Mouse (Mus musculus) liver, embryonic 14.5 days (tissue): ENCODE data around the gene Churc1. TPM values are rescaled to one million over a fixed set of nuclear protein-coding genes. Genes with fewer than 3 reads are reported as not detected.

Experiments used
- ATAC-seq: fragments of 200-750 bp; cut with Nextera tagmentation; 2 replicates; pipeline ENCODE4 v1.8.0; 2017; ENCODE audit warnings: moderate number of reproducible peaks, mild to moderate bottlenecking, moderate library complexity; ENCODE audit not compliant: insufficient read depth
- DNase-seq, 3 experiments: peaks; one replicate each; pipeline ENCODE4 v3.0.0-alpha.2; 2012 to 2013; ENCODE audit warnings: low read depth in 3 of 3, low spot score in 3 of 3
- H3K27ac ChIP-seq: fragments of 300-500 bp; sonication (generic); 2 replicates; pipeline ENCODE4 v1.5.1; 2014; ENCODE audit warnings: moderate library complexity, mild to moderate bottlenecking, control low read depth, inconsistent platforms
- H3K27me3 ChIP-seq: fragments of 300-500 bp; sonication (generic); 2 replicates; pipeline ENCODE4 v1.6.1; 2014; ENCODE audit warnings: mild to moderate bottlenecking, low read length, moderate library complexity; ENCODE audit not compliant: control insufficient read depth, insufficient read depth
- H3K36me3 ChIP-seq: fragments of 300-500 bp; sonication (generic); replicated peaks from 2 replicates; pipeline ENCODE4 v1.6.1; 2014; ENCODE audit warnings: low read depth; ENCODE audit not compliant: control insufficient read depth, insufficient read depth
- H3K4me1 ChIP-seq, 2 experiments: fragments of 200-500 bp in 1 of 2; fragments of 300-500 bp in 1 of 2; sonication (generic) in 1 of 2; replicated peaks; 2 replicates each; pipeline ENCODE4 v1.6.1; 2012 to 2014; ENCODE audit warnings: antibody characterized with exemption in 1 of 2, inconsistent platforms in 1 of 2, low read length in 1 of 2; ENCODE audit not compliant: control insufficient read depth in 2 of 2, insufficient read depth in 2 of 2
- H3K4me2 ChIP-seq: fragments of 300-500 bp; sonication (generic); 2 replicates; pipeline ENCODE4 v1.6.1; 2014; ENCODE audit warnings: low read depth, mild to moderate bottlenecking, control low read depth, moderate library complexity
- H3K4me3 ChIP-seq, 2 experiments: fragments of 200-500 bp in 1 of 2; fragments of 300-500 bp in 1 of 2; sonication (generic) in 1 of 2; 2 replicates each; pipeline ENCODE4 v1.5.1; 2012 to 2014; ENCODE audit warnings: low read depth in 2 of 2, low read length in 2 of 2, mild to moderate bottlenecking in 2 of 2, control low read depth in 1 of 2, inconsistent platforms in 1 of 2, moderate library complexity in 1 of 2; ENCODE audit not compliant: insufficient read depth in 1 of 2
- H3K9ac ChIP-seq: fragments of 300-500 bp; sonication (generic); replicated peaks from 2 replicates; pipeline ENCODE4 v1.6.1; 2014; ENCODE audit warnings: mild to moderate bottlenecking, control low read depth, moderate library complexity
- H3K9me3 ChIP-seq: fragments of 300-500 bp; sonication (generic); 2 replicates; pipeline ENCODE4 v1.6.1; 2016; ENCODE audit warnings: low read length, mixed read lengths; ENCODE audit not compliant: control insufficient read depth
- CTCF ChIP-seq: IDR thresholded peaks from 2 replicates; pipeline ENCODE4 v1.5.1; 2016; ENCODE audit warnings: antibody characterized with exemption, low read depth, control low read depth
- EP300 ChIP-seq: IDR thresholded peaks from 2 replicates; pipeline ENCODE4 v1.6.1; 2016; ENCODE audit warnings: antibody characterized with exemption, low read depth
- WGBS: fragments of 180-500 bp; shearing (Covaris S2); extraction: QIAGEN DNeasy Blood & Tissue Kit; methylation state at CpG from one replicate; pipeline ENCODE4 v1.1.7; 2014; ENCODE audit not compliant: insufficient replicate concordance; 5-methylcytosine and 5-hydroxymethylcytosine counted together
- polyA plus RNA-seq, 2 experiments: library from polyadenylated mRNA; depleted of rRNA in 1 of 2; stranded (reverse) in 1 of 2; unstranded in 1 of 2; fragments of >200 nt; fragmentation: Nextera tagmentation in 1 of 2; extraction: Ambion mirVana in 1 of 2; gene quantifications; 2 replicates each; pipeline versions ENCODE4 v1.2.1 to v1.2.3; 2012 to 2014

Churc1 gene
- polyA plus RNA-seq, 2 experiments: 40.2 to 68.8 TPM

GRCm38 (mm10) chr12:76750866-76751459 is 14.4 kb upstream of the Churc1 start:
- H3K36me3 ChIP-seq: no peaks in the 10 kb centered on the region
- DNase-seq (no peak), ATAC-seq (no peak)
- no peak overlapping the region for H3K4me2 ChIP-seq
- H3K4me3 ChIP-seq: no peak overlapping the region
- no peak overlapping the region for H3K27ac ChIP-seq
- no peaks in the 10 kb centered on the region for H3K9me3 ChIP-seq
- no peaks in the 10 kb centered on the region for H3K27me3 ChIP-seq
- TF ChIP-seq CTCF (no peak), EP300 (no peak)
- H3K9ac ChIP-seq: no peak overlapping the region
- H3K4me1 ChIP-seq: no peaks in the 10 kb centered on the region
- 71% methylated on average over 16 of the region's 16 CpGs for WGBS

GRCm38 (mm10) chr12:76752652-76753318 is 12.6 kb upstream of the Churc1 start:
- no peak overlapping the region for H3K4me3 ChIP-seq
- DNase-seq (peak; percentile 33 to 52 (median 40)), ATAC-seq (no peak)
- H3K27ac ChIP-seq: no peak overlapping the region
- H3K4me2 ChIP-seq: no peak overlapping the region
- H3K36me3 ChIP-seq: no peaks in the 10 kb centered on the region
- WGBS: 41% methylated on average over 14 of the region's 14 CpGs
- H3K4me1 ChIP-seq: no peaks in the 10 kb centered on the region
- H3K27me3 ChIP-seq: no peaks in the 10 kb centered on the region
- TF ChIP-seq EP300: no peak
- peak; percentile 71 for TF ChIP-seq CTCF
- H3K9me3 ChIP-seq: no peaks in the 10 kb centered on the region
- no peak overlapping the region for H3K9ac ChIP-seq

DNA sequence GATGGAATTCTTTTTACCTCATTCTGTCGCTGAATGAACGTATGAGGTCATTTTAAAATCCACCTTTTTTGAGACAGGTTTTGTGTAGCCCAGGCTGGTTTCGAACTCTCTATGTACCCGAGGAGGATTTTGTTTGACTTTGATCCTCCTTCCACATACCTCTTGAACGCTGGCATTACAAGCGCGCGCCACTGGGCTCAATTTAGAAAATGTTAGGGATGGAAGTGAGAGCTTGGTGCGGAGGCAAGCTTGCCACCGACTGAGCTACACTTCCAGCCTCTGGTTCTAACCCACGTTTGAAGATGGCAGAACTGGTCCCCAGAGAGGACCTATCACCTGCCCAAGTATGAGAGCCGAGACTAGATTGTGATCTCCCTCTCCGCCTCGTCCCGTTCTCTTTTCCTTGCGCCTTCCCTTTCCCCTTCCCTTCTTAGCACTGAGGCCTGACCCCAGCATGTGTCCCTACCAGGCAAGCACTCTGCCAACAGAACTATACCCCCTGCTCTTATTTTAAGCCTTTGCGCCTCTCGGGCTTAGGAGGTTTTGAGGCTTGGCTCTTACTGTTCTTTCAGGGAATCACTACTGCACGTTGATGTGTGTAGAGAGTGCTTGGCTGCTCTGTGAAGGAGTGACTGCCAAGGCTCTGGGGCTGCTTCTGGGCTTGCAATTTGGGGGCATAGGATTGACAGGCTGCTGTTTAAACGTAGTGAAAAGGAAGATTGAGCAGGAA is 728 bp downstream of the Churc1 start:
- Histone ChIP-seq H3K36me3 (no peaks in the 10 kb centered on the region), H3K9me3 (no peaks in the 10 kb centered on the region), H3K4me2 (peak overlapping the region; percentile 90), H3K27me3 (no peaks in the 10 kb centered on the region), H3K4me1 (peaks cover 12 to 13% of the 10 kb centered on the region in 2 experiments), H3K4me3 (peak overlapping the region; percentile 86 to 88), H3K9ac (peak overlapping the region; percentile 88), H3K27ac (peak overlapping the region; percentile 79)
- WGBS: 32% methylated on average over 20 of the region's 20 CpGs
- DNase-seq (no peak), ATAC-seq (peak; percentile 7; the same call in 1 of the 2 replicates)
- no peak for TF ChIP-seq EP300
- no peak for TF ChIP-seq CTCF

- H3K9me3 ChIP-seq: no peaks in the 10 kb centered on the region
- DNase-seq (no peak), ATAC-seq (no peak)
- no peak overlapping the region for H3K9ac ChIP-seq
- TF ChIP-seq EP300 (no peak), CTCF (no peak)
- H3K4me1 ChIP-seq: peaks cover 6 to 7% of the 10 kb centered on the region in 2 experiments
- H3K4me3 ChIP-seq: no peak overlapping the region
- no peak overlapping the region for H3K27ac ChIP-seq
- 76% methylated on average over 5 of the region's 5 CpGs for WGBS
- no peaks in the 10 kb centered on the region for H3K36me3 ChIP-seq
- no peak overlapping the region for H3K4me2 ChIP-seq
- no peaks in the 10 kb centered on the region for H3K27me3 ChIP-seq
Observed at GRCm38 (mm10) chr12:76770841-76771500, 5.6 kb downstream of the Churc1 start.
